In the genomic region with DNA sequence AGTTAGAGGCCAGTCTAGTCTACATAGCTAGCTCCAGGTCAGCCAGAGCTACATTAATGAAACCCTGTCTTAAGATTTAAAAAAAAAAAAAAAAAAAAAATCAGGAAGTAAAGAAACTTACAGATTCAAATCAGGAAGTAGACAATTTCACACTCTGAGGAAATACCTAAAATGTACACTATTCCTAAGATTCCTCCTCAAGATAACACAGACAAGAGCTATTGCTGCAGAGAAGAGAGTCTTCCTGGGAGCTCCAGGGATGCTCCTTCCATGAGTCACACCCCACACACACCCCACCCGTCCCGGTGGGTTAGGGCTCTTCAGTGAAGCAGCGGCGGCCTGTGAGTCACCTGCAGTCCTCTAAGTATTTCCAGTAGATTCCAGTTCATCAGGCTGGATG, we compare ENCODE assay signal across 14 mouse cellular contexts. TPM values are rescaled to one million over a fixed set of nuclear protein-coding genes. Genes with fewer than 3 reads are reported as not detected.
DNase-seq lines count a peak whose midpoint lies in the region; ATAC-seq lines count a peak whose summit lies in the region.
"Had no signal": no experiment of that assay in that cellular context is flagged by ENCODE, and none has a peak within 500 bp of the region (broad histone marks: within the 10 kb centered on the region; RNA-seq: fewer than 3 reads in every experiment).

No protein-coding gene starts in this region.

- ATAC-seq in intestine, embryonic 16.5 days, result peak; percentile 56
- ATAC-seq in hindbrain, embryonic 16.5 days, result no peak
- no peak for ATAC-seq in forebrain, embryonic 13.5 days

- H3K27ac ChIP-seq in intestine, embryonic 16.5 days (ENCODE audit: low read length), result no peak overlapping the region
- H3K27ac ChIP-seq in hindbrain, embryonic 16.5 days (ENCODE audit: low read depth, low read length), result no peak overlapping the region
- H3K27ac ChIP-seq in forebrain, embryonic 13.5 days, result no peak overlapping the region
- H3K27ac ChIP-seq: embryonic facial prominence, embryonic 15.5 days; heart, embryonic 15.5 days; limb, embryonic 15.5 days; neural tube, embryonic 13.5 days had no signal

- H3K9me3 ChIP-seq in intestine, embryonic 16.5 days (ENCODE audit: control insufficient read depth, low read length), result no peaks in the 10 kb centered on the region
- H3K9me3 ChIP-seq in hindbrain, embryonic 16.5 days (ENCODE audit: control insufficient read depth, low read length), result no peaks in the 10 kb centered on the region
- H3K9me3 ChIP-seq in forebrain, embryonic 13.5 days (replicated peaks), result no peaks in the 10 kb centered on the region
- H3K9me3 ChIP-seq: embryonic facial prominence, embryonic 15.5 days; heart, embryonic 15.5 days; limb, embryonic 15.5 days; neural tube, embryonic 13.5 days had no signal

- peak; percentile 27 for DNase-seq in urinary bladder, postnatal 25 days (ENCODE audit: low spot score)
- no peak for DNase-seq in urinary bladder, adult 2 months (ENCODE audit: low spot score)
- peak; percentile 78 for DNase-seq in NIH3T3 (ENCODE audit: low read depth)
- no peak for DNase-seq in testis, postnatal 14 days (ENCODE audit: low spot score)
- DNase-seq: cerebellum, postnatal 10 days; right cerebral cortex, postnatal 14 days had no signal

- H3K4me1 ChIP-seq in intestine, embryonic 16.5 days (ENCODE audit: control insufficient read depth, insufficient read depth, low read length), result peaks cover 21% of the 10 kb centered on the region
- H3K4me1 ChIP-seq in hindbrain, embryonic 16.5 days (ENCODE audit: control insufficient read depth, insufficient read depth, low read depth, low read length), result no peaks in the 10 kb centered on the region
- no peaks in the 10 kb centered on the region for H3K4me1 ChIP-seq in forebrain, embryonic 13.5 days
- H3K4me1 ChIP-seq: embryonic facial prominence, embryonic 15.5 days; neural tube, embryonic 13.5 days had no signal

- no peak overlapping the region for H3K4me3 ChIP-seq in intestine, embryonic 16.5 days (ENCODE audit: low read length)
- H3K4me3 ChIP-seq in hindbrain, embryonic 16.5 days (ENCODE audit: low read length), result no peak overlapping the region
- no peak overlapping the region for H3K4me3 ChIP-seq in forebrain, embryonic 13.5 days
- H3K4me3 ChIP-seq: embryonic facial prominence, embryonic 15.5 days; heart, embryonic 15.5 days; limb, embryonic 15.5 days; neural tube, embryonic 13.5 days had no signal

- no peaks in the 10 kb centered on the region for H3K36me3 ChIP-seq in intestine, embryonic 16.5 days (ENCODE audit: control insufficient read depth, insufficient read depth, low read length)
- H3K36me3 ChIP-seq in hindbrain, embryonic 16.5 days (ENCODE audit: control insufficient read depth, insufficient read depth, low read length), result no peaks in the 10 kb centered on the region
- no peaks in the 10 kb centered on the region for H3K36me3 ChIP-seq in forebrain, embryonic 13.5 days (ENCODE audit: poor library complexity, severe bottlenecking)
- H3K36me3 ChIP-seq: embryonic facial prominence, embryonic 15.5 days; heart, embryonic 15.5 days; limb, embryonic 15.5 days; neural tube, embryonic 13.5 days had no signal

- no peaks in the 10 kb centered on the region for H3K27me3 ChIP-seq in intestine, embryonic 16.5 days (replicated peaks; ENCODE audit: control insufficient read depth, insufficient read depth, low read length)
- no peaks in the 10 kb centered on the region for H3K27me3 ChIP-seq in hindbrain, embryonic 16.5 days (replicated peaks; ENCODE audit: control insufficient read depth, insufficient read depth, low read length)
- no peaks in the 10 kb centered on the region for H3K27me3 ChIP-seq in forebrain, embryonic 13.5 days
- H3K27me3 ChIP-seq: embryonic facial prominence, embryonic 15.5 days; heart, embryonic 15.5 days; limb, embryonic 15.5 days; neural tube, embryonic 13.5 days had no signal

- no peak overlapping the region for H3K4me2 ChIP-seq in intestine, embryonic 16.5 days (ENCODE audit: low read depth, low read length)
- H3K4me2 ChIP-seq in hindbrain, embryonic 16.5 days (ENCODE audit: low read length), result no peak overlapping the region
- no peak overlapping the region for H3K4me2 ChIP-seq in forebrain, embryonic 13.5 days
- H3K4me2 ChIP-seq: embryonic facial prominence, embryonic 15.5 days; heart, embryonic 15.5 days; limb, embryonic 15.5 days; midbrain, embryonic 11.5 days; neural tube, embryonic 13.5 days had no signal

- WGBS in intestine, embryonic 16.5 days, result 28% methylated on average over 4 of the region's 4 CpGs
- 72% methylated on average over 4 of the region's 4 CpGs for WGBS in hindbrain, embryonic 16.5 days
- 74% methylated on average over 4 of the region's 4 CpGs for whole genome bisulfite sequencing in forebrain, embryonic 13.5 days

- H3K9ac ChIP-seq in intestine, embryonic 16.5 days (ENCODE audit: low read depth, low read length), result no peak overlapping the region
- no peak overlapping the region for H3K9ac ChIP-seq in hindbrain, embryonic 16.5 days (ENCODE audit: low read depth, low read length)
- no peak overlapping the region for H3K9ac ChIP-seq in forebrain, embryonic 13.5 days
- H3K9ac ChIP-seq: embryonic facial prominence, embryonic 15.5 days; heart, embryonic 15.5 days; limb, embryonic 15.5 days; neural tube, embryonic 13.5 days had no signal

RNA-seq across cellular contexts. Expression of a gene that starts 13.3 kb away (rescaled TPM):
- 3.9 and 5.0 TPM in 2 replicates for polyA plus RNA-seq in urinary bladder, adult 2 months (2012; rRNA removed)
- polyA plus RNA-seq in intestine, embryonic 16.5 days (2015; fragmentation: Nextera tagmentation; extraction: Ambion mirVana), result 5.8 and 7.1 TPM in 2 replicates
- 5.4 and 5.8 TPM in 2 replicates for polyA plus RNA-seq in hindbrain, embryonic 16.5 days (2015; fragmentation: Nextera tagmentation; extraction: Ambion mirVana)
- polyA plus RNA-seq in forebrain, embryonic 13.5 days (2015; fragmentation: Nextera tagmentation; extraction: Ambion mirVana), result 9.9 and 10.2 TPM in 2 replicates

RNA-seq across cellular contexts. Expression of a gene that starts 13.5 kb away (rescaled TPM):
- polyA plus RNA-seq in urinary bladder, adult 2 months (2012; rRNA removed), result 115 and 123 TPM in 2 replicates
- polyA plus RNA-seq in intestine, embryonic 16.5 days (2015; fragmentation: Nextera tagmentation; extraction: Ambion mirVana), result 72.9 and 73.6 TPM in 2 replicates
- 112 and 115 TPM in 2 replicates for polyA plus RNA-seq in hindbrain, embryonic 16.5 days (2015; fragmentation: Nextera tagmentation; extraction: Ambion mirVana)
- 68.7 and 73.5 TPM in 2 replicates for polyA plus RNA-seq in forebrain, embryonic 13.5 days (2015; fragmentation: Nextera tagmentation; extraction: Ambion mirVana)

RNA-seq across cellular contexts. Expression of a gene that starts 58.2 kb away (rescaled TPM):
- 714 and 1,004 TPM in 2 replicates for polyA plus RNA-seq in urinary bladder, adult 2 months (2012; rRNA removed)
- polyA plus RNA-seq in intestine, embryonic 16.5 days (2015; fragmentation: Nextera tagmentation; extraction: Ambion mirVana), result not detected in 2 replicates
- polyA plus RNA-seq in hindbrain, embryonic 16.5 days (2015; fragmentation: Nextera tagmentation; extraction: Ambion mirVana), result not detected in 2 replicates
- polyA plus RNA-seq in forebrain, embryonic 13.5 days (2015; fragmentation: Nextera tagmentation; extraction: Ambion mirVana), result not detected in 2 replicates
- polyA plus RNA-seq: heart, embryonic 15.5 days; midbrain, embryonic 11.5 days; neural tube, embryonic 13.5 days had no signal

Comparison
In these comparisons a context has a peak if more than half of its experiments do, and no peak if none do; other contexts are left out.
1. DNase-seq: peak in urinary bladder, postnatal 25 days (single experiment) and NIH3T3 (single experiment); none in urinary bladder, adult 2 months (single experiment) and testis, postnatal 14 days (single experiment).
2. RNA of a gene that starts 58.2 kb away (polyA plus RNA-seq): 714 to 1,004 TPM in urinary bladder, adult 2 months; not detected in intestine, embryonic 16.5 days, not detected in hindbrain, embryonic 16.5 days and not detected in forebrain, embryonic 13.5 days; every median in the first group is over 100 times any median in the second.